Mouse (Mus musculus): Measurements from ENCODE around the gene Fam227a.
A peak's percentile ranks its signal among the peaks of the same experiment; 100 is the strongest.
"Not testable (repeated sequence)": the region's sequence is repeated elsewhere in the genome, so short reads cannot be mapped to it uniquely, and the experiment has no call there.

Fam227a gene

GRCm38 (mm10) chr15:79683707-79684465 is 25.1 kb upstream of the Fam227a start:
- DNase-seq, result peak; percentile 90

- no peak for DNase-seq
Measured at GRCm38 (mm10) chr15:79683146-79683545, 24.4 kb upstream of the Fam227a start.

DNA sequence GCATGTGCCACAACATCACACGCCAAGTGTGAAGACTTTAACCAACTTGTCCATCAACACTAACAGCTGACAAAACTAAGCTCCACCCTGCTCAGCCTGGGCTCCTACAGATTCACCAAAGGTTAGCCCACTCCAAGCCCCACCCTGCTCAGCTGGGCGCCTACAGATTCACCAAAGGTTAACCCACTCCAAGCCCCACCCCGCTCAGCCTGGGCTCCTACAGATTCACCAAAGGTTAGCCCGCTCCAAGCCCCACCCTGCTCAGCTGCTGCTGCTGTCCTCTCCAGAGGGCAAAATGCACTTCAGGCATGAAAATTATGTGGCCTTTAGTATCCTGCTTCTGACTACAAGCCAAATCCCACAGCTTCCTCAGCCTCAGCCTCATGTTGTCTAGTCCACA is 23.2 kb upstream of the Fam227a start:
- no peak for DNase-seq

DNA sequence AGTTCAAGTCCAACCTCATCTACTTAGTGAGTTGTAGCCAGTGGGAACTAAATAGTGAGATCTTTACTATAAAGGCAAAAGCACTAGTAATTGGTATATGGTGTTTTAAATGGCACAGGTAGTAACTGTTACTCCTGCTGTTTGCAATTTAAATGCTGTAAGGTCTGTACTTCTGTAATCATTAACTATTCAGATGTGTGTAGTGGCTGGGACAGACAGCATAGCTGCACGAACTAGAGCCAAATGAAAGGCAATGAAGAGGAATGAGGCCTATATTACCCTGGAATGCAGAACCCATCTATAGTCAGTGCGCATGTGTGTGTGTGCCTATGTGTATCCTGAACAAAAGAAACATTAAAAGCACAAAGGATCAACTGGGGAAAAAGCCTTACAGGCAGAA is 19.2 kb upstream of the Fam227a start:
- no peak for DNase-seq

DNA sequence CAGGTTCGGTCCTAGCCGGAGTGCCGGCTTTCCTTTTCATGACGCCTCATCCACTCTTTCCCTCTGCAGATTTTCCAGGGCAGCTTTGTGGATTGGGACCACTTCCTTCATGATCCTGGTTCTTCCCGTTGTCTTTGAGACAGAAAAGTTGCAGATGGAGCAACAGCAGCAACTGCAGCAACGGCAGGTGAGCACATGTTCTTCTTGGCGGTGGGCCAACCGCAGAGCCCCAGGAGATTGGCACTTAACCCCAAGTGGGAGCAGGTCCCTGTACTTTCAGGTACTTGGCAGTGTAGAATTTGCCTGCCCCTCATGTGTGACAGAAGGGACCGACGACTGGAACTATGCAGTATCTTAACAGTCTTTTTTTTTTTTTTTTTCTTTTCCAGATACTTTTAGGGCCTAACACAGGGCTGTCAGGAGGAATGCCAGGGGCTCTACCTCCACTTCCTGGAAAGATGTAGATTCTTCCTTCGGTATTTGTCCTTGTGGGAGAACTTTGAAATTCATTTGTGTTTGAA is 13.1 kb upstream of the Fam227a start:
- DNase-seq, result not testable (repeated sequence)

GRCm38 (mm10) chr15:79670972-79671299 is 12.2 kb upstream of the Fam227a start:
- no peak for DNase-seq

DNA sequence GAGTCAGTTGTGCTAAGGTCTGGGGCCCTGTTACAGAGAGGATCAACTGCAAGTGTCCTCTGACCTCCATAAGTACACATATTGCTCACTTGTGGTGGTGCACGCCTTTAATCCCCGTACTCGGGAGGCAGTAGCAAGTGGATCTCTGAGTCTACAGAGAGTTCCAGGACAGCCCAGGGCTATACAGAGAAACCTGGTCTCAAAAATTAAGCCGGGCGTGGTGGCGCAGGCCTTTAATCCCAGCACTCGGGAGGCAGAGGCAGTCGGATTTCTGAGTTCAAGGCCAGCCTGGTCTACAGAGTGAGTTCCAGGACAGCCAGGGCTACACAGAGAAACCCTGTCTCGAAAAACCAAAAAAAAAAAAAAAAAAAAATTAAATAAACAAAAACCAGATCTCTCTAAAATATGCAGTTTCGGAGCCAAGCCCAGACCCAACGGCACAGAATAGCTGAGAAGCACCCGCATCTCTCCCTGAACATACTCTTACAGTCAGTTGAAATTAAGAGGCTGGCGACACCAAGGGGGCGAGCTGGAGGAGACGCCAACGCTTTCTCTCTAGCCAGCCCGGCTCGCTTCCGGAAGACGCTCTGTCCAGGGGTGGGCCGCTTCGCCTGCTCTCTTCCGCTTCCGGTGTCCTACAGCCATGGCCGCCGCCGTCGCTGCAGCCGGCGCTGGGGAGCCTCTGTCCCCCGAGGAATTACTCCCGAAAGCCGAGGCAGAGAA is 11.7 kb upstream of the Fam227a start, which contains the start of gene Tomm22:
Gene Tomm22 (plus strand): TSS at position 613 of the 723 bp plus-strand sequence.
- peak; percentile 99 for DNase-seq

- no peak for DNase-seq
Measured at GRCm38 (mm10) chr15:79669195-79669594, 10.4 kb upstream of the Fam227a start.

GRCm38 (mm10) chr15:79664666-79665065 is 5.9 kb upstream of the Fam227a start:
- no peak for DNase-seq

DNA sequence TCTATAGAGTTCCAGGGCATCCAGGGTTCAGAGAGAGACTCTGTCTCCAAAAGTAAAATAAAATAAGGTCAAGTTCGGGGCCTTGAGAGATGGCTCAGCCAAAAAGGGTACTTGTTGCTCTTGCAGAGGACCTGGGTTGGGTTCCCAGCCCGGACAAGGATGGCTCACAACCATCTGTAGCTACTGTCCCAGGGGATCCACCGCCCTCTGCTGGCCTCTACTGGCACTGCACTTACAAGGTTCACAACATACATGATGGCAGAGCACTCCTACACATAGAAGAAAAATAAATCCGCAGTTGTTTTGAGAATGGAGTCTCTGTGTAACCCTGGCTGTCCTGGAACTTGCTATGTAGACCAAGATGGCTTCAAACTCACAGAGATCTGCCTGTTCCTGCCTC is 3.1 kb upstream of the Fam227a start:
- peak; percentile 87 for DNase-seq

- peak; percentile 97 for DNase-seq
Measured at GRCm38 (mm10) chr15:79657837-79658530, 772 bp downstream of the Fam227a start.

DNA sequence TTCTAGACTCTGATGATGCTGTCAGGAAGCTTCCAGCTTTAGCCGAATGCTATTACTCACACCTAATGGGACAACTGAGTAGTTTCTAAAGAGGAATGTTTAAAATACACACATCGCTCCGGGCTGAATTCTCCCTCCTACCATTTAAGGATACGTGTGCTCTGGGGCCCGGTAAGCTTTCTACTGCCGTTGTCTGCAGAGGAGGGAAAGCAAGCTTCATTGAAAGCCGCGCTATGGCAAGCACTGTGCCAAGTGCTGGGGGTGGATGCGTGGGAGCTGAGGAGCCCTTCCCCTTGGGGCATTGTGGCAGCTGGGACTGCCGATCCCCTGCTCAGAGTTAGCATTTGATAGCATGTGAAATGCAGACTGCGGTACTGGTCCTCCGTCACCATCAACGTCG is 2.3 kb downstream of the Fam227a start:
- DNase-seq, result no peak

- DNase-seq, result no peak
Measured at GRCm38 (mm10) chr15:79651481-79651880, 7.3 kb downstream of the Fam227a start.

DNA sequence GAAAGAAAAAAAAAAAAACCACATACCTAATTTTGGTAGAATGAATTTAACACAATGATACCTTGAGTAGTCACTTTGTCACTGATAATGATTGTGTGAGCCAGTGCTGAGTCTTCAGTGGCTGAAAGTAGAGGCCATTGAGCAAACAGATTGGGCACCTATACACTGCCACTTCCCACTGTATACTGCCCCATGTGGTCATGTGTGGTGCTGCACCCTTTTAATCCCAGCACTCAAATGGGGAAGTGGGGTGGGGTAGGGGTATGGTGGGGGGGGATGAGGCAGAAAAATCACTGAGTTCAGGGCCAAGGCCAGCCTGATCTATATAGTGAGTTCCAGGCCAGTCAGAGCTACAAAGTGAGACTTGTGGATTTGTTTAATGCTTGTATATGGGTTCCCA is 8.2 kb downstream of the Fam227a start:
- DNase-seq, result no peak

GRCm38 (mm10) chr15:79648130-79648529 is 10.6 kb downstream of the Fam227a start:
- no peak for DNase-seq

DNA sequence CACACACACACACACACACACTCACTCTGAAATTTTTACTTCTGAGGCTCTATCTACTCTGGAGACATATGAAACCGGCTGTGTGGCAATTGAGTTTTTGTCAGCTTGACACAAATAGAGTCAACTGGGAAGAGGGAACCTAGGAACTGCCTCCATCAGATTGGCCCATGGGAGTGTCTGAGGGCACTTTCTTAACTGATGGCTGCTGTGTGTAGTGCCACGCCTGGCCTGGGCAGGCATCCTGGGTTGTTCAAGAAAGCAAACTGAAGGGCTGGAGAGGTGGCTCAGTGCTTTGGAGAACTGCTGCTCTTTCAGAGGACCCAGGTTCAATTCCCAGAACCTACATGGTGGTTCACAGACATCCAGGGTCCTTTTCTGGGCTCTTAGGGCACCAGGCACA is 13.3 kb downstream of the Fam227a start:
- no peak for DNase-seq

GRCm38 (mm10) chr15:79641135-79641817 is 17.5 kb downstream of the Fam227a start:
- DNase-seq, result no peak

DNA sequence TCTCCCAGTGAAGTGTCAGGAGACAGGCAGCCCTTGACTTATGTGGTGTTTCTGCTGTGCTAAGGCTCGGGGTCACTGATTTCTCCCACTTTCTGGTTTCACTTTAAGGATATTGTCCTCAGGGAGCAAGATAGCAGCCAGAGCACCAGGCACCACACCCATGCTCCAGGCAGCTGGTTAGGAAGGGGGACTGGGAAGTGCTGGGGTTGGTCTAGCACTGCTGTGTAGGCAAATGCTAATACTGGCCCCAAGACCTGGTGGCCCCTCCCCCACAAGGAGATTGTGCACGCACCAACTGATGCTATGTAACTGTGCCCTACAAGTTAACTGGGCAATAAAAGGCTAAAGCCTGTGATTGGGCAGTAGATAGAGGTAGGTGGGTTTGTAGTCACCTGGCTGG is 28.3 kb downstream of the Fam227a start:
- DNase-seq, result no peak

DNA sequence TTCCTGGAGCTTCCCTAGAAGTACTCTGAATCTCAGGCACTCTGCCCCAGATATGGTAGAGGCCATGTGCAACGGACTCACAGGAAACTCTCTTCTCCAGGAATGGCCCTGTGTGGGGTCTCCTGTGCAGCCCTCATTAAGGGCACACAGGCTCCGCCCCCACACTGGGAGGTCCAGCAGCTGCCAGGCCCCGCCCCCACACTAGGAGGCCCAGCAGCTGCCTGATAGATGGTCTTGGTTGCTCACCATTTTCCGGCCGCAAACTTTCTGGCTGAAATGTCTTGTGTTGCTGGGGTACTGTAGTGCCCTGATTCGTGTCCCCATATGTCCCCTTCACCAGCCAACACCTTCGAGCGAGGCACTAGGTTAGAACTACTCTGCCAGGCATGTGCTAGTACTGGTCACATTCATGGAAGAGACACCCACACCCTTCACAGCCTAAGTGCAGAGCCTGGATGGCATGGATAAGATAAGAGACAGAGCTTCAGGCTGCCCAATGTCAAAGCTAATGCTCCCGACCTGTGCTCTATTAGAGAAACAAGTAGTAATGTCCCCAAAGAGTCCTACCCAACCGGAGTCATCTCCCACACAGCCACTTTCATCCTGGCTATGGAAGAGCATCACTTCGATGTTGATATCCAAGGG is 38.9 kb downstream of the Fam227a start:
- DNase-seq, result peak; percentile 80

DNA sequence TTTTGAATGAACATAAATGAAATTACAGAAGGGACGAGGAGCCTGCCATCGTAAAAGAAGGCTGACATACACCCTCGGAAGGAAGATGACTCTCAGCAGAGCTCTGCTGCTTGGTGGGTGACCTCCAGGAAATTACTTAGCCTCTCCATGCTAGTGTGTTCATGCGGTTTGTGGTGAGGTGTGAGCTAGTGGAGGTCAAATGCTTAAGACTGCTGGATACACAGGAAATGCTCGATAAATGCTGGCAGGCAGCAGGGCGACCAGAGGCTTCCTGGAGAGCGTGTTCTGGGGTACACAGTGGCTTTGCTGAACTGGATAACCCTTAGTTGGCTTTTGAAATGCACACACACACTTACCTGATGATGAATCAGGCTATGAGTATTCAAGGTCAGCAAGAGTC is 40.3 kb downstream of the Fam227a start:
- no peak for DNase-seq

DNA sequence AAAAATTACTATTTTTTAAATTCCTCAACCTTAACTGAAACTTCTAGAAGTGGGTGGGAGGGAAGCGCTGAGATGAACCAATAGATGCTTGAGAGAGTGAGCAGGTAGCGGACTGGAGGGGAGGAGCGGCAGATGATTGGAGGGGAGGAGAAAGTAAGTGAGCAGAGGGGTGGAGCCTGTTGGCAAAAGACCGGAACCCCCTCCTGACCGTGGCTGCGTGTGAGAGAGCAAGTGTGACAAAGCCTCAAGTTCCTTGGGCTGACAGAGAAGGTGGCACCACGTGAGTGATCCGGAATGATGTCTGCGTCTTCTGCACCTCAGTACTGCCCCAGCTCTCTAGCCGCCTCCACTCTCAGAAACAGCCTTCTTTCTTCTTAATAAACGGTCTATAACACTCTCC is 41.6 kb downstream of the Fam227a start:
- no peak for DNase-seq

- DNase-seq, result no peak
Measured at GRCm38 (mm10) chr15:79616729-79617128, 42.0 kb downstream of the Fam227a start.

DNA sequence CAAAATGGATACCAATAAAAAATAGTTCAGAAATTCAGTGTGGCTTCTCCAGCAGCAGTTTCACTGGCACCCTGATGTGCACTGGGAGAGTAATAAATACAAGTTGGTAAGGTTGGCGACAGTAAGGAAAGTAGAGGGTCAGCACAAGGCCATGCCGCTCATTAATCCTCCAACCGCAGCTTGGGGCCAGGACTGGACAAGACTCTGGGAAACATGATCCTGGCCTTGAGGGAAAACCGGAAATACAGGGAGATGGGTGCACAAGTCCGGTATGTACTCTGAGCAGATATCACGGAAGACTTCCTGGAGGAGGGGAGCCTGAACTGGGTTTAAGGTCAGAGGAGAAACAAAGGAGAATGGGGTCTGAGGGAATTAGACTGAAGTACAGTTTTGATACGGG is 43.3 kb downstream of the Fam227a start:
- DNase-seq, result no peak

Data from heart, adult 11 months (tissue).